Mouse (Mus musculus) urinary bladder, postnatal 14 days (tissue): ENCODE results near the gene Olfr1200.

ENCODE experiments used
- DNase-seq: peaks from one replicate; pipeline ENCODE4 v3.0.0; 2021; ENCODE audit warnings: low spot score

The Olfr1200 gene

GRCm38 (mm10) chr2:88770388-88770787, at the start of gene Olfr1200:
TSS of gene Olfr1200 (minus strand) at chr2:88770488.
- no peak for DNase-seq

- DNase-seq, result no peak
Measured at GRCm38 (mm10) chr2:88814196-88814595, 43.9 kb upstream of the Olfr1200 start, which contains the start of gene Olfr1202. TSS of gene Olfr1202 (plus strand) at chr2:88814496.

GRCm38 (mm10) chr2:88792736-88793135, 22.4 kb upstream of the Olfr1200 start, which contains the start of gene Olfr1201:
TSS of gene Olfr1201 (plus strand) at chr2:88793036.
- DNase-seq, result no peak

GRCm38 (mm10) chr2:88760369-88760768, 9.9 kb downstream of the Olfr1200 start, which contains the start of gene Olfr1199:
TSS of gene Olfr1199 (minus strand) at chr2:88760469.
- DNase-seq, result no peak

GRCm38 (mm10) chr2:88751270-88751669, 19.0 kb downstream of the Olfr1200 start, which contains the start of gene Olfr1198:
TSS of gene Olfr1198 (minus strand) at chr2:88751370.
- no peak for DNase-seq

- DNase-seq, result no peak
Measured at GRCm38 (mm10) chr2:88743379-88743778, 26.9 kb downstream of the Olfr1200 start.

- no peak for DNase-seq
Measured at GRCm38 (mm10) chr2:88732266-88732665, 38.0 kb downstream of the Olfr1200 start, which contains the start of gene Olfr1197. TSS of gene Olfr1197 (minus strand) at chr2:88732366.
